Mouse (Mus musculus) left cerebral cortex, postnatal 4 days (tissue): ENCODE results near the gene Slc26a3. TPM values are rescaled to one million over a fixed set of nuclear protein-coding genes. Genes with fewer than 3 reads are reported as not detected.

ENCODE experiments used
- DNase-seq: peaks from one replicate; pipeline ENCODE4 v3.0.0-alpha.2; 2022
- intact Hi-C: fragments of 180-260 bp; cut with DNase I; formaldehyde crosslinking; loops from one replicate; pipeline ENCODE4 v1.15.1; 2025
- total RNA-seq, 2 experiments: library from RNA; stranded (reverse); gene quantifications; 2 replicates each; pipeline ENCODE4 v1.2.3; 2021

The Slc26a3 gene
- under 1 TPM in 1 of 2 experiments, not detected in 1; 0.16 TPM for total RNA-seq

GRCm38 (mm10) chr12:31390571-31390970, at the start of gene Slc26a3:
TSS of gene Slc26a3 (plus strand) at chr12:31390871.
- intact Hi-C loops: no loop called here
- DNase-seq: no peak

GRCm38 (mm10) chr12:31350191-31350943, 40.3 kb upstream of the Slc26a3 start:
- DNase-seq: no peak
- intact Hi-C loops: no loop called here

GRCm38 (mm10) chr12:31350944-31351928, 39.4 kb upstream of the Slc26a3 start, which contains the start of gene Dld:
TSS of gene Dld (minus strand) at chr12:31351453.
- intact Hi-C loops: no loop called here
- DNase-seq: peak; percentile 97

- no peak for DNase-seq
- intact Hi-C loops: no loop called here
Measured at GRCm38 (mm10) chr12:31366428-31366827, 24.2 kb upstream of the Slc26a3 start.

- intact Hi-C loops: no loop called here
- no peak for DNase-seq
Measured at GRCm38 (mm10) chr12:31367721-31368120, 22.9 kb upstream of the Slc26a3 start.

GRCm38 (mm10) chr12:31369118-31369517, 21.6 kb upstream of the Slc26a3 start:
- no peak for DNase-seq
- intact Hi-C loops: no loop called here

GRCm38 (mm10) chr12:31369656-31370055, 21.0 kb upstream of the Slc26a3 start:
- intact Hi-C loops: loop anchor here (10.0 kb wide), 3 partner anchors 105 to 565 kb away; no protein-coding TSS in a partner anchor
- DNase-seq: no peak

GRCm38 (mm10) chr12:31374603-31375282, 15.9 kb upstream of the Slc26a3 start:
- DNase-seq: peak; percentile 69
- intact Hi-C loops: loop anchor here (10.0 kb wide), 3 partner anchors 100 to 560 kb away; no protein-coding TSS in a partner anchor

GRCm38 (mm10) chr12:31375283-31375615, 15.4 kb upstream of the Slc26a3 start:
- intact Hi-C loops: loop anchor here (10.0 kb wide), 3 partner anchors 100 to 560 kb away; no protein-coding TSS in a partner anchor
- no peak for DNase-seq

GRCm38 (mm10) chr12:31376326-31376950, 14.2 kb upstream of the Slc26a3 start:
- peak; percentile 14 for DNase-seq
- intact Hi-C loops: loop anchor here (10.0 kb wide), 3 partner anchors 98 to 558 kb away; no protein-coding TSS in a partner anchor

GRCm38 (mm10) chr12:31377241-31377640, 13.4 kb upstream of the Slc26a3 start:
- no peak for DNase-seq

GRCm38 (mm10) chr12:31380878-31381277, 9.8 kb upstream of the Slc26a3 start:
- peak; percentile 58 for DNase-seq

More at GRCm38 (mm10) chr12:31377241-31377640, 13.4 kb upstream of the Slc26a3 start:
- intact Hi-C loops: loop anchor here (10.0 kb wide), 3 partner anchors 98 to 558 kb away; no protein-coding TSS in a partner anchor

GRCm38 (mm10) chr12:31382451-31382850, 8.2 kb upstream of the Slc26a3 start:
- intact Hi-C loops: no loop called here
- DNase-seq: no peak

More at GRCm38 (mm10) chr12:31380878-31381277, 9.8 kb upstream of the Slc26a3 start:
- intact Hi-C loops: no loop called here

- intact Hi-C loops: no loop called here
- no peak for DNase-seq
Measured at GRCm38 (mm10) chr12:31387303-31387702, 3.4 kb upstream of the Slc26a3 start.

- no peak for DNase-seq
- intact Hi-C loops: no loop called here
Measured at GRCm38 (mm10) chr12:31391696-31392095, 1.0 kb downstream of the Slc26a3 start.

GRCm38 (mm10) chr12:31395895-31396294, 5.2 kb downstream of the Slc26a3 start:
- intact Hi-C loops: no loop called here
- no peak for DNase-seq

- DNase-seq: no peak
- intact Hi-C loops: no loop called here
Measured at GRCm38 (mm10) chr12:31397709-31398108, 7.0 kb downstream of the Slc26a3 start.

- intact Hi-C loops: no loop called here
- DNase-seq: no peak
Measured at GRCm38 (mm10) chr12:31400821-31401220, 10.2 kb downstream of the Slc26a3 start.

- intact Hi-C loops: no loop called here
- no peak for DNase-seq
Measured at GRCm38 (mm10) chr12:31401930-31402329, 11.3 kb downstream of the Slc26a3 start.
